In genomic region chr9:97434666-97435065, GRCm38 (mm10) we compare ENCODE assay signal across 15 mouse cellular contexts.
"Had no signal": no experiment of that assay in that cellular context is flagged by ENCODE, and none has a peak within 500 bp of the region (broad histone marks: within the 10 kb centered on the region; RNA-seq: fewer than 3 reads in every experiment).

No protein-coding gene starts in this region.

- H3K27me3 ChIP-seq: limb, embryonic 13.5 days; liver, embryonic 12.5 days; liver, embryonic 15.5 days had no signal

- H3K27ac ChIP-seq: kidney, postnatal 0 days; layer of hippocampus, adult 2 months; limb, embryonic 10.5 days; limb, embryonic 13.5 days; liver, embryonic 12.5 days; liver, embryonic 15.5 days had no signal

- H3K4me3 ChIP-seq: layer of hippocampus, adult 2 months; limb, embryonic 10.5 days; limb, embryonic 13.5 days; liver, embryonic 12.5 days; liver, embryonic 15.5 days had no signal

- H3K9ac ChIP-seq: limb, embryonic 13.5 days; liver, embryonic 12.5 days; liver, embryonic 15.5 days had no signal

- H3K36me3 ChIP-seq: limb, embryonic 10.5 days; limb, embryonic 13.5 days; liver, embryonic 12.5 days; liver, embryonic 15.5 days had no signal

- H3K9me3 ChIP-seq: limb, embryonic 10.5 days; limb, embryonic 13.5 days; liver, embryonic 12.5 days; liver, embryonic 15.5 days had no signal

- H3K4me1 ChIP-seq: limb, embryonic 10.5 days; limb, embryonic 13.5 days; liver, embryonic 12.5 days; liver, embryonic 15.5 days had no signal

- DNase-seq: kidney, adult 2 months; kidney, postnatal 25 days; layer of hippocampus, adult 9-11 months; liver; midbrain, embryonic 14.5 days; thymus, adult 18-20 months; thymus, postnatal 36 days had no signal

- H3K4me2 ChIP-seq: limb, embryonic 13.5 days; liver, embryonic 12.5 days; liver, embryonic 15.5 days; midbrain, embryonic 11.5 days had no signal

- ATAC-seq: intestine, postnatal 0 days; liver, embryonic 12.5 days had no signal
